Mouse (Mus musculus) midbrain, embryonic 11.5 days (tissue): ENCODE data around the gene Adcy4. TPM values are rescaled to one million over a fixed set of nuclear protein-coding genes. Genes with fewer than 3 reads are reported as not detected.

Source experiments
- ATAC-seq: fragments of 200-750 bp; cut with Nextera tagmentation; 2 replicates; pipeline ENCODE4 v1.8.0; 2017; ENCODE audit warnings: moderate TSS enrichment, moderate library complexity; ENCODE audit not compliant: low FRiP score
- DNase-seq: peaks from one replicate; pipeline ENCODE4 v3.0.0; 2015; ENCODE audit warnings: low spot score; ENCODE audit errors: missing footprints
- H3K27ac ChIP-seq: fragments of 300-500 bp; sonication (generic); 2 replicates; pipeline ENCODE4 v1.5.1; 2014; ENCODE audit warnings: low read depth, low read length
- H3K27me3 ChIP-seq: fragments of 300-500 bp; sonication (generic); 2 replicates; pipeline ENCODE4 v1.6.1; 2014; ENCODE audit warnings: mild to moderate bottlenecking, low read length, moderate library complexity, mixed read lengths; ENCODE audit not compliant: control insufficient read depth, insufficient read depth
- H3K36me3 ChIP-seq: fragments of 300-500 bp; sonication (generic); 2 replicates; pipeline ENCODE4 v1.6.1; 2014; ENCODE audit warnings: mild to moderate bottlenecking, low read length, moderate library complexity, mixed read lengths; ENCODE audit not compliant: control insufficient read depth, insufficient read depth
- H3K4me1 ChIP-seq: fragments of 300-500 bp; sonication (generic); 2 replicates; pipeline ENCODE4 v1.6.1; 2014; ENCODE audit warnings: low read length; ENCODE audit not compliant: control insufficient read depth, insufficient read depth
- H3K4me2 ChIP-seq: fragments of 300-500 bp; sonication (generic); 2 replicates; pipeline ENCODE4 v1.6.1; 2014; ENCODE audit warnings: mild to moderate bottlenecking, moderate library complexity
- H3K4me3 ChIP-seq: fragments of 300-500 bp; sonication (generic); 2 replicates; pipeline ENCODE4 v1.5.1; 2014; ENCODE audit warnings: low read depth, low read length
- H3K9ac ChIP-seq: fragments of 300-500 bp; sonication (generic); 2 replicates; pipeline ENCODE4 v1.6.1; 2014; ENCODE audit warnings: low read length
- H3K9me3 ChIP-seq: fragments of 300-500 bp; sonication (generic); 2 replicates; pipeline ENCODE4 v1.6.1; 2016; ENCODE audit warnings: low read length; ENCODE audit not compliant: control insufficient read depth
- WGBS: fragments of 180-500 bp; shearing (Covaris S2); extraction: QIAGEN DNeasy Blood & Tissue Kit; methylation state at CpG from one replicate; pipeline ENCODE4 v1.1.7; 2014; 5-methylcytosine and 5-hydroxymethylcytosine counted together
- polyA plus RNA-seq: library from polyadenylated mRNA; unstranded; fragments of >200 nt; fragmentation: Nextera tagmentation; extraction: Ambion mirVana; gene quantifications from 2 replicates; pipeline ENCODE4 v1.2.1, GENCODE M21; 2014

Gene Adcy4
- polyA plus RNA-seq, 1 experiment from 2014 or later: 4.9 TPM

DNA sequence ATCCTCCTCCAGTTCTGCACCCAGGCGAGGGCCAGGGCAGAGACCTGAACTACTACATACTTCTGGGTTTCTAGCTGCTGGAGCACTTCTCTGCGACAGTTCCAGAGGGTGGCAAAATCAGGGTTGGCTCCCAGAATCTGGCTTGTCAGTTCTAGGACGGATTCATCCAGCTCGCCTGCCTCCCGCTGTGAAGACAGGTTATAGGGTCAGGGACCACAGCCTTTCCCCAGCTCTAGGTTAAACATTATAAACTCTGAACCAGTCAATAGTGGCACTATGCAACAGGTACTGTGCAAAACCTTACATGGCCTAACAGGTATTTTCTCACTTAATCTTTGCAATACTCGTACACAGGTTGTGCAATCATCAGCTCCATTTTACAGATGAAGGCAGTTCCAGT is 62.8 kb downstream of the Adcy4 start:
- no peak for ATAC-seq
- 80% methylated on average over 6 of the region's 6 CpGs for WGBS
- no peaks in the 10 kb centered on the region for H3K36me3 ChIP-seq
- no peak for DNase-seq
- H3K27me3 ChIP-seq: no peaks in the 10 kb centered on the region
- 0 out of 2 replicates have a peak, but pooled peaks cover 3% of the 10 kb centered on the region for H3K4me1 ChIP-seq
- H3K9me3 ChIP-seq: no peaks in the 10 kb centered on the region
- H3K4me2 ChIP-seq: peak overlapping the region; percentile 52
- H3K27ac ChIP-seq: no peak overlapping the region
- no peak overlapping the region for H3K4me3 ChIP-seq
- no peak overlapping the region for H3K9ac ChIP-seq

DNA sequence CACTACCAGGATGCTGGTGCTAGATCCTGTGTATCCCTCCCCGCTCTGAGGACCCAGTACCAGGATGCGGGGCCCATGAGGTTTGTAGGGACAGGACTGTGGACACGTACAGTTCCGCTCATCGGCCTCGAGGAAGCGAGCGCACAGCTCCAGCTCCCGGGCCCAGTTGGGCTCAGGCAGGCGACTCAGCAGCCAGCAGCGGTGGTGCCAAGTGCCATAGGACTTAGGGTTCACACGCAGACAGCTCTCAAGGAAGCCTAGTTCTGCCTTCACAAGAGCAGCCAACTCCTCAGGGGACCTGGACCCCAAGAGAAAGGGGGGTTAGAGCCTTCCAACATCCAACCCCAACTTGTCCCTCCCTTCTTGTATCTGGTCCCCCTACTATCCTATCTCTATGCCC is 63.2 kb downstream of the Adcy4 start:
- Histone ChIP-seq H3K4me3 (no peak overlapping the region), H3K36me3 (no peaks in the 10 kb centered on the region), H3K27me3 (no peaks in the 10 kb centered on the region), H3K27ac (no peak overlapping the region), H3K4me2 (no peak overlapping the region), H3K9me3 (no peaks in the 10 kb centered on the region), H3K9ac (no peak overlapping the region), H3K4me1 (0 out of 2 replicates have a peak, but pooled peaks cover 3% of the 10 kb centered on the region)
- ATAC-seq (no peak), DNase-seq (no peak)
- WGBS: 93% methylated on average over 12 of the region's 12 CpGs

DNA sequence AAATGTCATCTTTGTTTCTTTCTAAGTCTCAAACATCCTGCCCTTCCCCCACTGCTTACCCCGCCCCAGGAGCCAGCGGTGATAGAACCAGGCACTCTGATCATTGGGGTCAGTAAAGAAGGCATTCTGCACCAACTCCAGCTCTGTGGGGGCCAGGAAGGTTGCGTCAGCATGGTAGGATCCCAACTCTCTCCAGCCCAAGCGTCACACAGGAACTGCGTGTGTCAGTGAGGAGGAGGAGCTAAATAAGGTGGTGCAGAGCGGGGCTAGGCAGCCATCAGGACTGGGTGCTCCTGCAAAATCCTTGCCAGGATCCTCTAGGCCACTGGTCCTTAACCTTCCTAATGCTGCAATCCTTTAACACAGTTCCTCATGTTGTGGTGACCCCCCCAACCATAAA is 64.2 kb downstream of the Adcy4 start:
- Histone ChIP-seq H3K27me3 (no peaks in the 10 kb centered on the region), H3K4me2 (no peak overlapping the region), H3K4me3 (no peak overlapping the region), H3K36me3 (no peaks in the 10 kb centered on the region), H3K4me1 (0 out of 2 replicates have a peak, but pooled peaks cover 3% of the 10 kb centered on the region), H3K9ac (no peak overlapping the region), H3K9me3 (no peaks in the 10 kb centered on the region), H3K27ac (no peak overlapping the region)
- WGBS: 86% methylated on average over 6 of the region's 6 CpGs
- ATAC-seq: no peak
- DNase-seq: no peak

Other genes starting within 250 kb of the Adcy4 start
- gene Pck2, start 243.8 kb downstream of the Adcy4 start, polyA plus RNA-seq: 10.0 and 10.7 TPM in 2 replicates
- gene Dcaf11, start 224.1 kb downstream of the Adcy4 start, polyA plus RNA-seq: 76.4 and 85.4 TPM in 2 replicates
- gene A730061H03Rik, start 223.7 kb downstream of the Adcy4 start, polyA plus RNA-seq: 0.92 TPM in 1 of 2 replicates, not detected in the other
- not detected in 2 replicates for gene Fitm1, start 208.5 kb downstream of the Adcy4 start, polyA plus RNA-seq
- gene Psme1, start 206.0 kb downstream of the Adcy4 start, polyA plus RNA-seq: 111 and 114 TPM in 2 replicates
- 8.1 and 8.4 TPM in 2 replicates for gene Emc9, start 198.8 kb downstream of the Adcy4 start, polyA plus RNA-seq
- 189 and 202 TPM in 2 replicates for gene Psme2, start 193.0 kb downstream of the Adcy4 start, polyA plus RNA-seq
- gene Rnf31, start 192.4 kb downstream of the Adcy4 start, polyA plus RNA-seq: 8.2 and 9.8 TPM in 2 replicates
- gene Irf9, start 180.5 kb downstream of the Adcy4 start, polyA plus RNA-seq: 5.8 and 6.3 TPM in 2 replicates
- 2.6 and 3.5 TPM in 2 replicates for gene Rec8, start 166.1 kb downstream of the Adcy4 start, polyA plus RNA-seq
- 69.3 and 80.6 TPM in 2 replicates for gene Ipo4, start 148.1 kb downstream of the Adcy4 start, polyA plus RNA-seq
- 1.8 and 2.6 TPM in 2 replicates for gene Gm49378, start 146.2 kb downstream of the Adcy4 start, polyA plus RNA-seq
- 56.6 and 58.1 TPM in 2 replicates for gene Tm9sf1, start 140.3 kb downstream of the Adcy4 start, polyA plus RNA-seq
- 0.87 and 1.1 TPM in 2 replicates for gene Tssk4, start 133.9 kb downstream of the Adcy4 start, polyA plus RNA-seq
- 61.9 and 66.2 TPM in 2 replicates for gene Mdp1, start 123.6 kb downstream of the Adcy4 start, polyA plus RNA-seq
- 55.4 and 61.8 TPM in 2 replicates for gene Gmpr2, start 112.2 kb downstream of the Adcy4 start, polyA plus RNA-seq
- 595 and 615 TPM in 2 replicates for gene Nedd8, start 112.0 kb downstream of the Adcy4 start, polyA plus RNA-seq
- 62.6 and 64.4 TPM in 2 replicates for gene Tinf2, start 102.3 kb downstream of the Adcy4 start, polyA plus RNA-seq
- 0.27 and 0.59 TPM in 2 replicates for gene Tgm1, start 70.2 kb downstream of the Adcy4 start, polyA plus RNA-seq
- 22.0 TPM in 2 replicates for gene Rabggta, start 61.8 kb downstream of the Adcy4 start, polyA plus RNA-seq
- 69.5 and 70.5 TPM in 2 replicates for gene Dhrs1, start 38.4 kb downstream of the Adcy4 start, polyA plus RNA-seq
- 46.2 and 47.4 TPM in 2 replicates for gene Nop9, start 38.4 kb downstream of the Adcy4 start, polyA plus RNA-seq
- 0.18 and 0.22 TPM in 2 replicates for gene Cideb, start 25.6 kb downstream of the Adcy4 start, polyA plus RNA-seq
- gene Ltb4r2, start 22.7 kb downstream of the Adcy4 start, polyA plus RNA-seq: 0.12 and 0.40 TPM in 2 replicates
- gene Ltb4r1, start 18.1 kb downstream of the Adcy4 start, polyA plus RNA-seq: not detected in 2 replicates
- gene Ripk3, start 4.8 kb upstream of the Adcy4 start, polyA plus RNA-seq: 4.0 and 4.5 TPM in 2 replicates
- 9.9 and 11.5 TPM in 2 replicates for gene Nfatc4, start 39.0 kb upstream of the Adcy4 start, polyA plus RNA-seq
- 10.7 and 12.0 TPM in 2 replicates for gene Nynrin, start 69.9 kb upstream of the Adcy4 start, polyA plus RNA-seq
- gene Cbln3, start 100.3 kb upstream of the Adcy4 start, polyA plus RNA-seq: 0.03 and 0.23 TPM in 2 replicates
- gene Khnyn, start 100.9 kb upstream of the Adcy4 start, polyA plus RNA-seq: 8.5 and 8.7 TPM in 2 replicates
- 25.0 and 27.8 TPM in 2 replicates for gene Sdr39u1, start 116.2 kb upstream of the Adcy4 start, polyA plus RNA-seq
- gene Cma1, start 160.6 kb upstream of the Adcy4 start, polyA plus RNA-seq: not detected in 2 replicates
- gene Cma2, start 166.9 kb upstream of the Adcy4 start, polyA plus RNA-seq: not detected in 2 replicates
- gene Mcpt1, start 233.9 kb upstream of the Adcy4 start, polyA plus RNA-seq: not detected in 2 replicates
- gene Mcpt9, start 246.4 kb upstream of the Adcy4 start, polyA plus RNA-seq: not detected in 2 replicates